Mouse (Mus musculus) liver, embryonic 14.5 days (tissue): Measurements from ENCODE around the gene Astn2. TPM values are rescaled to one million over a fixed set of nuclear protein-coding genes. Genes with fewer than 3 reads are reported as not detected.

Source experiments
- ATAC-seq: fragments of 200-750 bp; cut with Nextera tagmentation; 2 replicates; pipeline ENCODE4 v1.8.0; 2017; ENCODE audit warnings: moderate number of reproducible peaks, mild to moderate bottlenecking, moderate library complexity; ENCODE audit not compliant: insufficient read depth
- DNase-seq, 3 experiments: peaks; one replicate each; pipeline ENCODE4 v3.0.0-alpha.2; 2012 to 2013; ENCODE audit warnings: low read depth in 3 of 3, low spot score in 3 of 3
- H3K27ac ChIP-seq: fragments of 300-500 bp; sonication (generic); 2 replicates; pipeline ENCODE4 v1.5.1; 2014; ENCODE audit warnings: moderate library complexity, mild to moderate bottlenecking, control low read depth, inconsistent platforms
- H3K27me3 ChIP-seq: fragments of 300-500 bp; sonication (generic); 2 replicates; pipeline ENCODE4 v1.6.1; 2014; ENCODE audit warnings: mild to moderate bottlenecking, low read length, moderate library complexity; ENCODE audit not compliant: control insufficient read depth, insufficient read depth
- H3K36me3 ChIP-seq: fragments of 300-500 bp; sonication (generic); replicated peaks from 2 replicates; pipeline ENCODE4 v1.6.1; 2014; ENCODE audit warnings: low read depth; ENCODE audit not compliant: control insufficient read depth, insufficient read depth
- H3K4me1 ChIP-seq, 2 experiments: fragments of 200-500 bp in 1 of 2; fragments of 300-500 bp in 1 of 2; sonication (generic) in 1 of 2; replicated peaks; 2 replicates each; pipeline ENCODE4 v1.6.1; 2012 to 2014; ENCODE audit warnings: antibody characterized with exemption in 1 of 2, inconsistent platforms in 1 of 2, low read length in 1 of 2; ENCODE audit not compliant: control insufficient read depth in 2 of 2, insufficient read depth in 2 of 2
- H3K4me2 ChIP-seq: fragments of 300-500 bp; sonication (generic); 2 replicates; pipeline ENCODE4 v1.6.1; 2014; ENCODE audit warnings: low read depth, mild to moderate bottlenecking, control low read depth, moderate library complexity
- H3K4me3 ChIP-seq, 2 experiments: fragments of 200-500 bp in 1 of 2; fragments of 300-500 bp in 1 of 2; sonication (generic) in 1 of 2; 2 replicates each; pipeline ENCODE4 v1.5.1; 2012 to 2014; ENCODE audit warnings: low read depth in 2 of 2, low read length in 2 of 2, mild to moderate bottlenecking in 2 of 2, control low read depth in 1 of 2, inconsistent platforms in 1 of 2, moderate library complexity in 1 of 2; ENCODE audit not compliant: insufficient read depth in 1 of 2
- H3K9ac ChIP-seq: fragments of 300-500 bp; sonication (generic); replicated peaks from 2 replicates; pipeline ENCODE4 v1.6.1; 2014; ENCODE audit warnings: mild to moderate bottlenecking, control low read depth, moderate library complexity
- H3K9me3 ChIP-seq: fragments of 300-500 bp; sonication (generic); 2 replicates; pipeline ENCODE4 v1.6.1; 2016; ENCODE audit warnings: low read length, mixed read lengths; ENCODE audit not compliant: control insufficient read depth
- CTCF ChIP-seq: IDR thresholded peaks from 2 replicates; pipeline ENCODE4 v1.5.1; 2016; ENCODE audit warnings: antibody characterized with exemption, low read depth, control low read depth
- EP300 ChIP-seq: IDR thresholded peaks from 2 replicates; pipeline ENCODE4 v1.6.1; 2016; ENCODE audit warnings: antibody characterized with exemption, low read depth
- WGBS: fragments of 180-500 bp; shearing (Covaris S2); extraction: QIAGEN DNeasy Blood & Tissue Kit; methylation state at CpG from one replicate; pipeline ENCODE4 v1.1.7; 2014; ENCODE audit not compliant: insufficient replicate concordance; 5-methylcytosine and 5-hydroxymethylcytosine counted together
- polyA plus RNA-seq, 2 experiments: library from polyadenylated mRNA; depleted of rRNA in 1 of 2; stranded (reverse) in 1 of 2; unstranded in 1 of 2; fragments of >200 nt; fragmentation: Nextera tagmentation in 1 of 2; extraction: Ambion mirVana in 1 of 2; gene quantifications; 2 replicates each; pipeline versions ENCODE4 v1.2.1 to v1.2.3; 2012 to 2014

The Astn2 gene
- polyA plus RNA-seq, 2 experiments: 0.16 TPM; not detected in 1

- DNase-seq (no peak), ATAC-seq (no peak)
- no peak overlapping the region for H3K4me3 ChIP-seq
- H3K9ac ChIP-seq: no peak overlapping the region
- H3K27me3 ChIP-seq: no peaks in the 10 kb centered on the region
- H3K27ac ChIP-seq: no peak overlapping the region
- H3K9me3 ChIP-seq: no peaks in the 10 kb centered on the region
- H3K4me1 ChIP-seq: no peaks in the 10 kb centered on the region
- no peak for TF ChIP-seq EP300
- no peak for TF ChIP-seq CTCF
- H3K36me3 ChIP-seq: no peaks in the 10 kb centered on the region
- WGBS: 41% methylated on average over 6 of the region's 6 CpGs
- H3K4me2 ChIP-seq: no peak overlapping the region
Measured at GRCm38 (mm10) chr4:65402836-65403634, 1001.4 kb downstream of the Astn2 start.

- ATAC-seq (no peak), DNase-seq (no peak)
- no peak overlapping the region for H3K4me2 ChIP-seq
- 60% methylated on average over 5 of the region's 5 CpGs for WGBS
- H3K4me1 ChIP-seq: no peaks in the 10 kb centered on the region
- no peaks in the 10 kb centered on the region for H3K27me3 ChIP-seq
- H3K9me3 ChIP-seq: no peaks in the 10 kb centered on the region
- TF ChIP-seq EP300: no peak
- no peak overlapping the region for H3K27ac ChIP-seq
- no peaks in the 10 kb centered on the region for H3K36me3 ChIP-seq
- H3K4me3 ChIP-seq: no peak overlapping the region
- no peak overlapping the region for H3K9ac ChIP-seq
Measured at GRCm38 (mm10) chr4:65402286-65402685, 1002.1 kb downstream of the Astn2 start.

DNA sequence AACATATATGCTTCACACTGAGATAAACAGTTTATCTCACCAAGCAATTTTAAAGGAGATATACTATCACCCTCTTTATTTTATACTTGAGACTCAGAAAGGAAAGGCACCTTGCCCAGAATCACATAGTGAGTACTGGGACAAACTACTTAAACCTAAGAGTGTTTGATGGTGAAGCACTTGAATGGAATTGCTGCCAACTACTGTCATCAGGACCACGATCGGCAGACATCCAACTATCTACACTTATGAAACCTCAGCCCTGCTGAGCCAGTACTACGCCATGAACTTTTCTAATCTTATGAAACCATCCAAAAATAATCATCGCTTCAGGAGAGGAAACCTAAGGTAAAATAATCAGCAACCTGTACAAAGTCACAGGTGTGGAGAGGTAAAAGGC is 1005.0 kb downstream of the Astn2 start:
- no peak for TF ChIP-seq CTCF
- WGBS: 71% methylated on average over 4 of the region's 4 CpGs
- H3K4me2 ChIP-seq: no peak overlapping the region
- ATAC-seq (no peak), DNase-seq (no peak)
- H3K9me3 ChIP-seq: no peaks in the 10 kb centered on the region
- no peak overlapping the region for H3K9ac ChIP-seq
- H3K27ac ChIP-seq: no peak overlapping the region
- H3K27me3 ChIP-seq: no peaks in the 10 kb centered on the region
- no peak overlapping the region for H3K4me3 ChIP-seq
- no peaks in the 10 kb centered on the region for H3K4me1 ChIP-seq
- no peaks in the 10 kb centered on the region for H3K36me3 ChIP-seq

DNA sequence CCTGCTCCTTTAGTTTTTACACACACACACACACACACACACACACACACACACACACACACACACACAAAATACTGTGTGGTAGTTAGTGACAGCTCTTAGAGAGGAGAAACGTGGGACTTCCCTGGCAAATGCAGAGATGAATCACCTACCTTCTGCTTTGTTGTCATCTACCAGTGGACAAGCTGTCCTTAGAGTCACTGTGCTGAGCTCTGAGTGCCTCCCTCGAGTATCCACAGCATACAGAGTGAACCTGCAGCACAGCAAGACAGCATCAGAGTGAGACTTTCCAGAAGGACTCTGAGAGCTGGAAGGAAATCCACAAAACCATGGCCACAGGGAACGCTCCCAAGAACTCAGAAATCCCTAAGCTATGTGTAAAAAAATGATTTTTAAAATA is 1007.6 kb downstream of the Astn2 start:
- H3K27me3 ChIP-seq: no peaks in the 10 kb centered on the region
- no peaks in the 10 kb centered on the region for H3K4me1 ChIP-seq
- H3K9me3 ChIP-seq: no peaks in the 10 kb centered on the region
- H3K27ac ChIP-seq: no peak overlapping the region
- 42% methylated on average over 3 of the region's 3 CpGs for WGBS
- H3K4me3 ChIP-seq: no peak overlapping the region
- H3K9ac ChIP-seq: no peak overlapping the region
- H3K36me3 ChIP-seq: no peaks in the 10 kb centered on the region
- DNase-seq (no peak), ATAC-seq (no peak)
- no peak overlapping the region for H3K4me2 ChIP-seq
- TF ChIP-seq EP300: no peak
- no peak for TF ChIP-seq CTCF

DNA sequence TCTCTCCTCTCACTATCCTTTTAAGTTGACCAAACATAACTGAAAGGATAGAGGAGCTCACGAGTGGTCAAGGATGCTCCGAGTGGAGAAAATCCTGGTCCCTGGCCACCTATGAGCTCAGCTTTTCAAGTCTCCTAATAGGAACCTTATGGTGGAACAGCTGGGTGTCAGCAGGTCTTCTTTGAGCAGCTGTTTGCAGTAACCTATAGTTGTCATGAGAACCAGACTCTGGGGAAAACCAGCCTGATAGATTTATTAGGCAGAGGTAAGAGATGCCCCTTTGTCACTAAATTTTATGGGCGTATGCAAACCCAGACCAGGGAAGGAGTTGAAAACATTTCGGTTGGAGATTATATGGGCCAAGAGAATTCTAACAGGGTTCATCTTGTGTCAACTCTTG is 1013.4 kb downstream of the Astn2 start:
- no peaks in the 10 kb centered on the region for H3K36me3 ChIP-seq
- 55% methylated on average over 4 of the region's 4 CpGs for WGBS

More for the DNA sequence above, 1013.4 kb downstream of the Astn2 start:
- DNase-seq (no peak), ATAC-seq (no peak)
- H3K4me2 ChIP-seq: no peak overlapping the region
- no peak overlapping the region for H3K9ac ChIP-seq
- no peaks in the 10 kb centered on the region for H3K9me3 ChIP-seq
- H3K4me1 ChIP-seq: no peaks in the 10 kb centered on the region
- TF ChIP-seq CTCF: no peak
- no peak for TF ChIP-seq EP300
- H3K27ac ChIP-seq: no peak overlapping the region
- H3K27me3 ChIP-seq: no peaks in the 10 kb centered on the region
- no peak overlapping the region for H3K4me3 ChIP-seq
